Mouse (Mus musculus) myocyte (in vitro differentiated cells): ENCODE measurements around the gene Dpep1. TPM values are rescaled to one million over a fixed set of nuclear protein-coding genes. Genes with fewer than 3 reads are reported as not detected.
"Not testable (repeated sequence)": the region's sequence is repeated elsewhere in the genome, so short reads cannot be mapped to it uniquely, and the experiment has no call there.

Experiments used
- H3K27me3 ChIP-seq: one replicate; pipeline ENCODE4 v1.6.1; 2011; ENCODE audit not compliant: control insufficient read depth, insufficient read depth, insufficient read length
- H3K36me3 ChIP-seq: one replicate; pipeline ENCODE4 v1.6.1; 2011; ENCODE audit not compliant: control insufficient read depth, insufficient read depth
- H3K4me2 ChIP-seq: one replicate; pipeline ENCODE4 v1.6.1; 2011; ENCODE audit warnings: low read depth, control low read depth
- H3K4me3 ChIP-seq: one replicate; pipeline ENCODE4 v1.5.1; 2011; ENCODE audit warnings: mild to moderate bottlenecking, control low read depth, moderate library complexity
- H3K79me2 ChIP-seq: one replicate; pipeline ENCODE4 v1.6.1; 2011; ENCODE audit not compliant: control insufficient read depth, insufficient read depth
- H3ac ChIP-seq: one replicate; pipeline ENCODE4 v1.6.1; 2011; ENCODE audit not compliant: control insufficient read depth, insufficient read length
- CEBPB ChIP-seq: IDR thresholded peaks from 2 replicates; pipeline ENCODE4 v1.6.1; 2011; ENCODE audit warnings: mild to moderate bottlenecking, moderate library complexity; ENCODE audit not compliant: poor library complexity, insufficient read depth, severe bottlenecking
- E2F4 ChIP-seq: IDR thresholded peaks from one replicate; pipeline ENCODE4 v1.6.1; 2011; ENCODE audit warnings: mild to moderate bottlenecking, control low read depth, moderate library complexity; ENCODE audit not compliant: insufficient read depth
- MAX ChIP-seq: IDR thresholded peaks from one replicate; pipeline ENCODE4 v1.6.1; 2011; ENCODE audit warnings: low read depth, mild to moderate bottlenecking, control low read depth
- MYOD1 ChIP-seq, 3 experiments: IDR thresholded peaks; one replicate each; pipeline ENCODE4 v1.6.1; 2011; ENCODE audit warnings: control low read depth in 2 of 3, low read depth in 2 of 3, mild to moderate bottlenecking in 2 of 3, moderate library complexity in 1 of 3; ENCODE audit not compliant: insufficient read length in 2 of 3, control insufficient read depth in 1 of 3
- MYOG ChIP-seq, 3 experiments: IDR thresholded peaks; one replicate each; pipeline ENCODE4 v1.6.1; 2011; ENCODE audit warnings: control low read depth in 2 of 3, low read depth in 2 of 3, mild to moderate bottlenecking in 2 of 3; ENCODE audit not compliant: insufficient read length in 2 of 3, control insufficient read depth in 1 of 3, insufficient read depth in 1 of 3
- POLR2A ChIP-seq: IDR thresholded peaks from one replicate; pipeline ENCODE4 v1.6.1; 2011; ENCODE audit warnings: low read depth, mild to moderate bottlenecking, control low read depth, moderate library complexity; ENCODE audit not compliant: insufficient read length
- POLR2AphosphoS2 ChIP-seq: IDR thresholded peaks from one replicate; pipeline ENCODE4 v1.6.1; 2011; ENCODE audit warnings: low read depth, control low read depth; ENCODE audit not compliant: insufficient read length
- REST ChIP-seq: IDR thresholded peaks from one replicate; pipeline ENCODE4 v1.6.1; 2011; ENCODE audit warnings: mild to moderate bottlenecking, control low read depth, moderate library complexity; ENCODE audit not compliant: insufficient read depth, insufficient read length
- SRF ChIP-seq: IDR thresholded peaks from one replicate; pipeline ENCODE4 v1.6.1; 2011; ENCODE audit warnings: low read depth; ENCODE audit not compliant: control insufficient read depth, insufficient read length
- TCF12 ChIP-seq: IDR thresholded peaks from one replicate; pipeline ENCODE4 v1.6.1; 2011; ENCODE audit warnings: mild to moderate bottlenecking, control low read depth; ENCODE audit not compliant: poor library complexity, insufficient read depth, severe bottlenecking
- TCF3 ChIP-seq: IDR thresholded peaks from one replicate; pipeline ENCODE4 v1.6.1; 2011; ENCODE audit warnings: low read depth, control low read depth; ENCODE audit not compliant: insufficient read length
- USF1 ChIP-seq: IDR thresholded peaks from one replicate; pipeline ENCODE4 v1.6.1; 2011; ENCODE audit warnings: low read depth, mild to moderate bottlenecking, control low read depth, moderate library complexity
- polyA plus RNA-seq: library from polyadenylated mRNA; unstranded; fragments of >200 nt; fragmentation: generic; extraction: Trizol; gene quantifications from one replicate; pipeline ENCODE4 v1.2.1, GENCODE M21; 2012; ENCODE audit warnings: missing spikeins

Dpep1 gene
- polyA plus RNA-seq, 1 experiment, result 12.9 TPM

DNA sequence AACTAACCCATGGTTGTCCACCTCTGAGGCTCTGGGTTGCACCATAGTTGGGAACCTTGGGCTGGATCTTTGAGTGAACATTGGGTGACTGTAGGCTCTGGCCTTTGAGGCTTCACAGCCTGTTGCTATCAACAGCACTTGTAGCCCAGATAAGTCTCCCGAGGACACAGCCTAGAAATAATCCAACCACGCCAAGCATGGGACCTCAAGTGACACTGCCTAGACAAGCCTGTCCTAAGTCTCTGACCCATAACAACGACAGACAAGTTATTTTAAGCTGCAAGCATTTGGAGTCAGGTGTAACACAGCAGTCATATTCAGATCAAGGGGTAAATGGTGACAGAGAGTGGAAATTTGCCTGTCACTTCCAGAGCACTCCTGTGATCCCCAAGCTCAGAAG lies 29.4 kb downstream of the Dpep1 start:
- Histone ChIP-seq H3K36me3 (peaks cover 1% of the 10 kb centered on the region), H3K4me3 (no peak overlapping the region), H3K79me2 (peaks cover 15% of the 10 kb centered on the region), H3K4me2 (no peak overlapping the region), H3K27me3 (no peaks in the 10 kb centered on the region), H3ac (no peak overlapping the region)
- no peak for TF ChIP-seq TCF12
- no peak for TF ChIP-seq TCF3
- TF ChIP-seq REST, result no peak
- no peak for TF ChIP-seq POLR2AphosphoS2
- TF ChIP-seq SRF, result no peak

DNA sequence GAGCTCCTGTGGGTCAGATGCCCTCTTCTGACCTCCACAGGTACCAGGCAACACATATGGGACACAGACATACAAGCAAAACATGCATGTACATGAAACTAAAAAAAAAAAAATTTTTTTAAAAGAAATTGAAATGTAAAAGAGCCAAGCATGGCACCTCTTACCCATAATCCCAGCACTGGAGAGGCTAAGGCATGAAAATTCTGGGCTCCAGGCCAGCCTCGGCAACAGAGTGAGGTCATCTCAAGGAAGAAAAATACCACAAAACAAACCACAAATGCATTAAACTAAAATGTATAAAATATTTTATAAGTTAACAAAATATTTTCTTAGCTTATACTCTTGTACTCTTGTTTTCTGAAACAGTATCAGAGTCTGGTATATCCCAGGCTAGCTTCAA lies 34.9 kb downstream of the Dpep1 start:
- Histone ChIP-seq H3K4me3 (no peak overlapping the region), H3K27me3 (no peaks in the 10 kb centered on the region), H3K36me3 (no peaks in the 10 kb centered on the region), H3K79me2 (peaks cover 6% of the 10 kb centered on the region), H3K4me2 (peak overlapping the region; percentile 48), H3ac (no peak overlapping the region)
- TF ChIP-seq E2F4 (no peak), TCF3 (no peak), TCF12 (no peak), CEBPB (no peak), POLR2AphosphoS2 (no peak), USF1 (no peak), MYOG (IDR thresholded peaks at IDR 0.05; ENCODE audit: control insufficient read depth in 1 of 3, insufficient read depth in 1 of 3, insufficient read length in 2 of 3, low read depth in 2 of 3) (no peak), MAX (no peak), SRF (no peak), POLR2A (no peak), MYOD1 (IDR thresholded peaks at IDR 0.05; ENCODE audit: control insufficient read depth in 1 of 3, insufficient read length in 2 of 3, low read depth in 2 of 3) (no peak), REST (no peak)

DNA sequence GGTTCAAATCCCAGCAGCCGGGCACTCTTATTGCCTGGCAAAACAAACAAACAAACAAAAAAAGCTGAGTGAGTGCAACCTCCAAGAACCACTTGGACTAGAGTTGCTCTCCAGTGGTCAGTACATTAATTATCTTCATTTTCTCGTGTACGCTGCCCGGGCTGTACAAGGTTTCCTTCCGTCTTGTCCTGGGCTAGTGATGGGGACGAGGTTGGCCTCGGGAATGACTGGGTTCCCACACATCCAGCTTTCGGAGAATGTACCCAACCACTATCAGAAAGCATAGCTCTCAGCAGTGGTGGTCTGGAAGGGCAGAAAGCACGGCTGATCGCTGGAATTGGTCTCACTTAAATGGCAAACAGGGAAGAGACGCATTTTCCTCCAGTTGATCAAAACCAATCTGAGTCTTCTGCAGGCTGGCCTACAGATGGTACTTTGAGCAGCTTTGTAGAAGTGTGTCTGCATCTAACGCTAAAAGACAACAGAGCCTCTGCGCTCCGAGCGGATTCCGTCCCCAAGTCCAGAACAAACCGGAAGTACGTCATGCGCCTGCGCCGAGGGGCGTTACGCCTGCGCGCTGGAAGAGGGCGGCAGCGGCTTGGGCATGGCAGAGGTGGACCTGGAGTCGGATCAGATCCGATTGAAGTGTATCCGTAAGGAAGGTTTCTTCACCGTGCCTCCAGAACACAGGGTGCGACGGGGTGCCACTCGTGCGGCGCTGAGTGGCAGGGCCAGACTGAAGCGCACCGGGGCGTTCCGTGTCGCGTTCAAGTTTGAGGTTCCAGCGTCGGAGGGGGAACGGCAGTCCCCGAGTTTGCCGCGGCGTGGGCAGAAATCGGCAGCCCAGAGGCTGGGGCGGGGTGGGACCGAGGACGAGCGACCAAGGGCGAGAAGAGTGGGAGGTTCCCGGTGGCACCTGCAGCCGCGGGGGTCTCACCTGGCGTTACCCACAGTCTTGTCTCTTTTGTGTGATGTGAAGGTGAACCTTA lies 38.5 kb downstream of the Dpep1 start, which contains the start of gene Cdk10:
TSS of gene Cdk10 (plus strand) at position 565 of the 989 bp plus-strand sequence.
- H3K27me3 ChIP-seq, result no peaks in the 10 kb centered on the region
- peak within 1 kb of the TSS; percentile 85 for H3K4me3 ChIP-seq
- H3K4me2 ChIP-seq, result peak within 1 kb of the TSS; percentile 100
- H3K36me3 ChIP-seq, result no peaks in the 10 kb centered on the region
- peaks cover 6% of the 10 kb centered on the region for H3K79me2 ChIP-seq
- H3ac ChIP-seq, result peak within 1 kb of the TSS; percentile 29
- TF ChIP-seq POLR2AphosphoS2 (peak; percentile 98), SRF (peak; percentile 70), TCF12 (no peak), TCF3 (no peak), MYOD1 (IDR thresholded peaks at IDR 0.05; ENCODE audit: control insufficient read depth in 1 of 3, insufficient read length in 2 of 3, low read depth in 2 of 3) (peak in 1 of 3 experiments; percentile 1), USF1 (no peak), E2F4 (no peak), MAX (no peak), POLR2A (peak; percentile 99), CEBPB (no peak), MYOG (IDR thresholded peaks at IDR 0.05; ENCODE audit: control insufficient read depth in 1 of 3, insufficient read depth in 1 of 3, insufficient read length in 2 of 3, low read depth in 2 of 3) (peak in 1 of 3 experiments; percentile 9), REST (no peak)

DNA sequence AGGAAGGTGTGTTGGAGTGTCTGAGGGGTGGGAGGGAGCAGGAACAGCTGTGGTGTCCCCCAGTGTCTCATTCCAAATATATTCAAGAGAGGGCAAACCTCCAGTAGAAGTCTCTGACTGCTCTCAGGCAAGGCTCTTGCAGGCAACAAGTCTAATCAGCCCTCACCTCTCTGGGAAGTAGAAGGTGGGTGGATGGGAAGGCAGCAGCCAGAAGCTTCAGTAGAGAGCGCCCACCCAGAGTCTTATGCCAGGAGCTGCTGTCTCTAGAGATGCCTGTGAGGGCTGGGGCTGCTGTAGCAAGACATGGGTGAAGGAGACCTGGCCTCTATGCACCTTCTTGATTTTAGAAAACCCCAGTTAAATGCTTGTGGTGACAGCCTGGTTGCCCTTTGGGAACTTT lies 42.4 kb downstream of the Dpep1 start:
- H3ac ChIP-seq, result no peak overlapping the region
- no peak overlapping the region for H3K4me3 ChIP-seq
- H3K36me3 ChIP-seq, result no peaks in the 10 kb centered on the region
- TF ChIP-seq E2F4 (no peak), MYOD1 (IDR thresholded peaks at IDR 0.05; ENCODE audit: control insufficient read depth in 1 of 3, insufficient read length in 2 of 3, low read depth in 2 of 3) (no peak), USF1 (no peak), REST (no peak), TCF12 (no peak), MYOG (IDR thresholded peaks at IDR 0.05; ENCODE audit: control insufficient read depth in 1 of 3, insufficient read depth in 1 of 3, insufficient read length in 2 of 3, low read depth in 2 of 3) (no peak), CEBPB (no peak), POLR2A (no peak)
- H3K4me2 ChIP-seq, result no peak overlapping the region
- H3K79me2 ChIP-seq, result peaks cover 6% of the 10 kb centered on the region
- H3K27me3 ChIP-seq, result no peaks in the 10 kb centered on the region

DNA sequence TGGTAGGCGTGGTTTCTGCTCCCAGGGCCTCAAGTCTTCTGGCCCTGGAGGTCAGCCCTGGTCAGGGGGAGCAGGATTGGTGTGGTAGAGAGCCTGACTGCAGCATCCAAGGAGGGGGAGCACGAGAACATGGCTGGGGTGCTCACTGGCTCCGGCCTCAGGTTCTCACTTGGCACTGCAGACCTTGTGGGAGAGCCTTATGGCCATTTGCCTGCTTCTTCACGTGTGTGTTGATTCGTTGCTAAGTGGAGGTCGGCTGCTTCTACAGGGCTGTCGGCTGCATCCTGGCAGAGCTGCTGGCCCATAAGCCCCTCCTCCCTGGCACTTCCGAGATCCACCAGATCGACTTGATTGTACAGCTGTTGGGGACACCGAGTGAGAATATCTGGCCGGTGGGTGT lies 44.3 kb downstream of the Dpep1 start:
- H3ac ChIP-seq, H3K27me3 ChIP-seq, H3K4me3 ChIP-seq, H3K79me2 ChIP-seq, H3K4me2 ChIP-seq, H3K36me3 ChIP-seq: not testable (repeated sequence)
